Mouse (Mus musculus) liver, embryonic 11.5 days (tissue): Measurements from ENCODE around the gene Pik3ca. TPM values are rescaled to one million over a fixed set of nuclear protein-coding genes. Genes with fewer than 3 reads are reported as not detected.

ENCODE experiments used
- ATAC-seq: fragments of 200-750 bp; cut with Nextera tagmentation; replicated peaks from 2 replicates; pipeline ENCODE4 v1.8.0; 2017; ENCODE audit warnings: moderate number of reproducible peaks, mild to moderate bottlenecking, moderate TSS enrichment, moderate library complexity; ENCODE audit not compliant: low FRiP score
- DNase-seq: peaks from one replicate; pipeline ENCODE4 v3.0.0-alpha.2; 2017; ENCODE audit warnings: low spot score
- H3K27ac ChIP-seq: fragments of 300-500 bp; sonication (generic); 2 replicates; pipeline ENCODE4 v1.5.1; 2014; ENCODE audit warnings: mild to moderate bottlenecking, low read depth, low read length, control low read depth
- H3K27me3 ChIP-seq: fragments of 300-500 bp; sonication (generic); replicated peaks from 2 replicates; pipeline ENCODE4 v1.6.1; 2014; ENCODE audit warnings: low read length, mixed read lengths; ENCODE audit not compliant: control insufficient read depth, insufficient read depth
- H3K36me3 ChIP-seq: fragments of 300-500 bp; sonication (generic); 2 replicates; pipeline ENCODE4 v1.6.1; 2014; ENCODE audit warnings: mild to moderate bottlenecking, low read length, moderate library complexity, mixed read lengths; ENCODE audit not compliant: control insufficient read depth, insufficient read depth
- H3K4me1 ChIP-seq: fragments of 300-500 bp; sonication (generic); replicated peaks from 2 replicates; pipeline ENCODE4 v1.6.1; 2014; ENCODE audit warnings: low read length, mixed read lengths; ENCODE audit not compliant: control insufficient read depth, insufficient read depth
- H3K4me2 ChIP-seq: fragments of 300-500 bp; sonication (generic); 2 replicates; pipeline ENCODE4 v1.6.1; 2014; ENCODE audit warnings: mild to moderate bottlenecking, control low read depth, moderate library complexity
- H3K4me3 ChIP-seq: fragments of 300-500 bp; sonication (generic); 2 replicates; pipeline ENCODE4 v1.5.1; 2014; ENCODE audit warnings: low read depth, low read length, control low read depth
- H3K9ac ChIP-seq: fragments of 300-500 bp; sonication (generic); 2 replicates; pipeline ENCODE4 v1.6.1; 2014; ENCODE audit warnings: low read depth, low read length, control low read depth
- H3K9me3 ChIP-seq: fragments of 300-500 bp; sonication (generic); 2 replicates; pipeline ENCODE4 v1.6.1; 2016; ENCODE audit warnings: low read length, inconsistent platforms, mixed read lengths; ENCODE audit not compliant: control insufficient read depth
- WGBS: fragments of 180-500 bp; shearing (Covaris S2); extraction: QIAGEN DNeasy Blood & Tissue Kit; methylation state at CpG from one replicate; pipeline ENCODE4 v1.1.7; 2014; 5-methylcytosine and 5-hydroxymethylcytosine counted together
- polyA plus RNA-seq: library from polyadenylated mRNA; unstranded; fragments of >200 nt; fragmentation: Nextera tagmentation; extraction: Ambion mirVana; gene quantifications from 2 replicates; pipeline ENCODE4 v1.2.1, GENCODE M21; 2014

The Pik3ca gene
- polyA plus RNA-seq, 1 experiment from 2014 or later = 9.1 TPM

DNA sequence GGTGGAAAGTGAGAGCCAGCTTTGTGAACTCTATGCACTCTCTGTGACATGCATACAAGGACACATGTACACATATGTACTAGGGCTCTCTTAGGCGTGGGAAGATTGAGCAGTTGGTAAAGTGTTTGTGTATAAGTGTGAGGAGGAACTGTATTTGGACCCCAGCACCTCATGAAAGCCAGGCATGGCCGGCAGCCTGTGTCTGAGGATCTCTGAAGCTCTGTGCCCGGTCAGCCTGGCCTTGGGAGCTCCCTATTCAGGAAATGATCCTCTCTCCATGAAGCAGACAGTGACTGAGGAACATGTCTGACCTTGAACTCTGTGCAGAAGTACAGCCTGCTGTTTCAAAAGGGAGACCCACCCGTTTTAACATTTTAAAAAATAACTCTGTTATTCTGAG, 41.2 kb downstream of the Pik3ca start:
- peaks cover 30% of the 10 kb centered on the region for H3K36me3 ChIP-seq
- no peak for DNase-seq
- no peak overlapping the region for H3K9ac ChIP-seq
- H3K4me1 ChIP-seq = no peaks in the 10 kb centered on the region
- WGBS = 88% methylated on average over 4 of the region's 4 CpGs
- no peak for ATAC-seq
- H3K27me3 ChIP-seq = no peaks in the 10 kb centered on the region
- H3K9me3 ChIP-seq = no peaks in the 10 kb centered on the region
- H3K4me2 ChIP-seq = no peak overlapping the region
- H3K4me3 ChIP-seq = no peak overlapping the region
- no peak overlapping the region for H3K27ac ChIP-seq

DNA sequence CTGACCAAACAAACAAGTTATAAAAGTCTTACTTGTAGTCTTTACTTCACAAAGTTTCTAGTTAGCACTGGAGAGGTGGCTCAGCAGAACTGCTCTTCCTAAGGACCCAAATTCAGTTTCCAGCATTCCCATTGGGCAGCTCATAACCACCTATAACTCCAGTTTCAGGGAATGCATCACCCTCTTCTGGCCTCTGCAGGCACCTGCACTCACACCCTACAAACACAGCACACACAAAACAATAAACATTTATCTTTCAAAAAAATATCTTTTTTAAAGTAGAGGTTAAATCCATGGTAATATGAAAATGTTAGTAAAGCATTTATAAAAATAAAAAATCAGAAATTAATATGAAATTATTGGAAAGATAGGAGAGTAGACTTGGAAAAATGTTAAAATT, 44.2 kb downstream of the Pik3ca start:
- no peak for DNase-seq
- Histone ChIP-seq H3K4me1 (no peaks in the 10 kb centered on the region), H3K4me2 (no peak overlapping the region), H3K9ac (no peak overlapping the region), H3K27me3 (no peaks in the 10 kb centered on the region), H3K9me3 (no peaks in the 10 kb centered on the region), H3K36me3 (peaks cover 35% of the 10 kb centered on the region), H3K4me3 (no peak overlapping the region), H3K27ac (no peak overlapping the region)
- no peak for ATAC-seq

DNA sequence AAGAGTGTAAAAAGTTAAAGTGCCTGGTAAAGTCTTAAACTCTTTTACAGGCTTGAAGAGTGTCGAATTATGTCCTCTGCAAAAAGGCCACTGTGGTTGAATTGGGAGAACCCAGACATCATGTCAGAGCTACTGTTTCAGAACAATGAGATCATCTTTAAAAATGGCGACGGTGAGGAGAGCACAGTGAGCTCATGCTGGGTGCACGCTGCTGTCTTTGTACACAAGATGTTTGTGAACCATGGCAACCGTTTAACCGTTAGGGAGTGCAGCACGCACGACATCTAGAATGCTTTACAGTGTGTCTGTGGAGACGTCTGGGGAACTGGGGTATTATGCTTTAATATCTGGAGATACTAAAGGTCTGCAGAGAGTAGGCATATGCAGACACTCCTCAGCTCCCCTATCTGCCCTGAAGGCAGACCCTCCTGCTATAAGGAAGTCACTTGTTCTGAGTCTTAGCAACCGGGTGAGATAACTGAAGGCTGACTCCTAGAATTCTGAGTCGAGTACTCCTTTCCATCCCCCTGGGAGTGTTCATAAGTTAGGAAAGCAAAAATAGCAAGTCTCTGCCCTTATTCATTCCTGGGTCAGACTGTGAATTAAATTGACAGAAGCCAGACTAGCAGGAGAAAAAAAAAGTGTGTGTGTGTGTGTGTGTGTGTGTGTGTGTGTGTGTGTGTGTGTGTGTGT, 57.0 kb downstream of the Pik3ca start:
- no peak for ATAC-seq

DNA sequence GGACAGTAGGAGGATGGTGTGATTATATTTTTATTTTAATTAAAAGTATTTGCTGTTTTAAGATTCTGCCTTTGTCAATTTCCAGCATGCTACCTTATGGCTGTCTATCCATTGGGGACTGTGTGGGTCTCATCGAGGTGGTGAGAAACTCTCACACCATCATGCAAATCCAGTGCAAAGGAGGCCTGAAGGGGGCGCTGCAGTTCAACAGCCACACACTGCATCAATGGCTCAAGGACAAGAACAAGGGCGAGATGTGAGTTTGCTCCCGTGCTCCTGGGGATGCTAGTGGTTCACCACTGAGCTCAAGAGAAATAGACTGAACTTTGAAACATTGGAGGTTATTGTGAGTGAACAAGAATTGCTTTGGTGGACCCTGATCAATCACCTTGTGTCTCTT, 62.3 kb downstream of the Pik3ca start:
- DNase-seq (no peak), ATAC-seq (no peak)
- Histone ChIP-seq H3K4me3 (no peak overlapping the region), H3K27ac (no peak overlapping the region), H3K4me1 (no peaks in the 10 kb centered on the region), H3K4me2 (no peak overlapping the region), H3K27me3 (no peaks in the 10 kb centered on the region), H3K36me3 (peaks cover 9% of the 10 kb centered on the region), H3K9ac (no peak overlapping the region), H3K9me3 (no peaks in the 10 kb centered on the region)
- WGBS = 69% methylated on average over 4 of the region's 4 CpGs

More for the DNA sequence above, 57.0 kb downstream of the Pik3ca start:
- no peak for DNase-seq
- H3K27me3 ChIP-seq = no peaks in the 10 kb centered on the region
- 84% methylated on average over 11 of the region's 11 CpGs for WGBS
- peaks cover 14% of the 10 kb centered on the region for H3K36me3 ChIP-seq
- no peak overlapping the region for H3K27ac ChIP-seq
- no peaks in the 10 kb centered on the region for H3K4me1 ChIP-seq
- no peak overlapping the region for H3K4me3 ChIP-seq
- H3K9ac ChIP-seq = no peak overlapping the region
- no peak overlapping the region for H3K4me2 ChIP-seq
- H3K9me3 ChIP-seq = no peaks in the 10 kb centered on the region

DNA sequence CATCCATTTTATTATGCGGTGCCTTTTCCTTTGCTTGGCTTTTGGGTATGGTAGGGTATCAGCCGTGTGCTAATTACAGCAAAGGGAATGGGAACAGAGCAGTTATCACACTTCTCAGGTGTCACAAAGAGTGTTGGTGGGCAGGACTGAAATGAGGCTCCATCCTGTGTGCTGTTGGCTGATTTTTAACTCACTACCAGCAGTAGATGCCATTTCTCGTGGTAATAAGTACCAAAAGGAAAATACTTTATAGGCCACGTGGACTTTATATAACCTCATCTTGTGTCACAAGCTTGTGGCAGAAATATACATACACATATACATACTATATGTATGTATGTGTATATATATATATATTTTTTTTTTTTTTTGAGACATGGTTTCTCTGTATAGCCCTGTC, 69.8 kb downstream of the Pik3ca start:
- no peak for DNase-seq
- no peaks in the 10 kb centered on the region for H3K36me3 ChIP-seq
- H3K9me3 ChIP-seq = no peaks in the 10 kb centered on the region
- no peak overlapping the region for H3K4me3 ChIP-seq
- 92% methylated on average over 4 of the region's 4 CpGs for WGBS
- H3K27ac ChIP-seq = no peak overlapping the region
- no peak for ATAC-seq
- no peaks in the 10 kb centered on the region for H3K4me1 ChIP-seq
- no peaks in the 10 kb centered on the region for H3K27me3 ChIP-seq
- H3K4me2 ChIP-seq = no peak overlapping the region
- H3K9ac ChIP-seq = no peak overlapping the region

DNA sequence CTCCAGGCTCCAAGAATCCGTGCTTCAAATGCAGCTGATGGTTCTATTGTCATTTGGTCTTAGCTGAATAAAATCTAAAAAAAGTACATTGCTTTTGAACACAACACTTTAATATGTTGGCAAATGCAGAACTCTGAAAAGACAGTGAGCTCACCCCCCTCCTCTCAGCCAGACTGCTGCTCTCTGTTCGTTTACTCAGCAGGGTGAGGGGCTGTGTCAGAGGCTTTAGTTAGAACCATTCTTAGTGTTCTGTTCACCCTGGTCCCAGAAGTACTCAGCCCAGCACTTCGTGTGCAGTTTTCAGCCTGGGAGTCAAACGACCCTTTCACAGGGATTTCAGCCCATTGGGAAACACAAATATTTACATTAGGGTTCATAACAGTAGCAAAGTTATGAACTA, 70.9 kb downstream of the Pik3ca start:
- no peaks in the 10 kb centered on the region for H3K36me3 ChIP-seq
- H3K4me3 ChIP-seq = no peak overlapping the region
- 72% methylated on average over 4 of the region's 4 CpGs for WGBS
- no peak overlapping the region for H3K4me2 ChIP-seq
- no peak overlapping the region for H3K9ac ChIP-seq
- no peak for ATAC-seq
- H3K4me1 ChIP-seq = no peaks in the 10 kb centered on the region
- no peak overlapping the region for H3K27ac ChIP-seq
- no peaks in the 10 kb centered on the region for H3K27me3 ChIP-seq
- no peaks in the 10 kb centered on the region for H3K9me3 ChIP-seq
- DNase-seq = no peak

DNA sequence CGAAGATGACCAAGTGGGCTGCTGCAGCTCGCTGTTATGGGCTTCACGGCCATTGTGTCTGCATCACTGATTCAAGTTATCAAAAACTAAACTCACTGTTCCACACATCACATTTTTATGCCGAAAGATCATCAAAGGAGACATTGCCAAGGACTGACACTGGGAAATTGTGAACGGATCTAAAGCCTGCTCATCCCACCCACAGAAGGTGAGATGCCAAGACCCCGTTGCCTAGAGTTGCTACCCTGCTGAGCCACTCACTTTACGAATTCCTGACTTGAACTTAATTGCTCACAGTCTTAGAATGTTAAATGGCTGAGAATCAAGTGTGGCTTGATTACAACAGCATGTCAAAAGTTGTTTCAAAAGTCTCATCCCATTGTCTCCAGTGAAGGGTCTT, 73.0 kb downstream of the Pik3ca start:
- H3K9me3 ChIP-seq = no peaks in the 10 kb centered on the region
- WGBS = 78% methylated on average over 7 of the region's 7 CpGs
- no peak overlapping the region for H3K27ac ChIP-seq
- ATAC-seq (no peak), DNase-seq (no peak)
- H3K36me3 ChIP-seq = no peaks in the 10 kb centered on the region
- no peaks in the 10 kb centered on the region for H3K4me1 ChIP-seq
- no peak overlapping the region for H3K4me2 ChIP-seq
- H3K4me3 ChIP-seq = no peak overlapping the region
- H3K27me3 ChIP-seq = no peaks in the 10 kb centered on the region
- no peak overlapping the region for H3K9ac ChIP-seq

DNA sequence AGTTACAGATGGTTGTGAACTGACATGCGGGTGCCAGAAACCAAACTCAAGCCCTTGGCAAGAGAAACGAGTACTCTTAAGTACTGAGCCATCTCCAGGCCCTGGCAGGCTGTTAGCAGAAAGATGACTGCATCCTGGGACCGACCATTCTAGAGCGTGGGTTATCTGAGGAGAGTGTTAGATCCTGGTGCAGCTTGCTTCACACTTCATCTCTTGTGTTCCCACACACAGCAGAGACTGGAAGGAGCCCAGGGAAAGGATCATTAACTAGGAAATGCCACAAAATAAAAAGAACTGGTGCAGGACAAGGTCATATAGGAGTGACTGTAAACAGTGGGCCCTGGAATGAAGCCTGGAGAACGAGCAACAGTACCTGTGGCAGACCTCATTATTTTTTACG, 73.6 kb downstream of the Pik3ca start:
- H3K4me1 ChIP-seq = no peaks in the 10 kb centered on the region
- ATAC-seq = no peak
- H3K9me3 ChIP-seq = no peaks in the 10 kb centered on the region
- no peak overlapping the region for H3K4me3 ChIP-seq
- no peak overlapping the region for H3K4me2 ChIP-seq
- no peak for DNase-seq
- no peaks in the 10 kb centered on the region for H3K36me3 ChIP-seq
- no peak overlapping the region for H3K27ac ChIP-seq
- no peak overlapping the region for H3K9ac ChIP-seq
- H3K27me3 ChIP-seq = no peaks in the 10 kb centered on the region
- WGBS = 62% methylated on average over 6 of the region's 6 CpGs

DNA sequence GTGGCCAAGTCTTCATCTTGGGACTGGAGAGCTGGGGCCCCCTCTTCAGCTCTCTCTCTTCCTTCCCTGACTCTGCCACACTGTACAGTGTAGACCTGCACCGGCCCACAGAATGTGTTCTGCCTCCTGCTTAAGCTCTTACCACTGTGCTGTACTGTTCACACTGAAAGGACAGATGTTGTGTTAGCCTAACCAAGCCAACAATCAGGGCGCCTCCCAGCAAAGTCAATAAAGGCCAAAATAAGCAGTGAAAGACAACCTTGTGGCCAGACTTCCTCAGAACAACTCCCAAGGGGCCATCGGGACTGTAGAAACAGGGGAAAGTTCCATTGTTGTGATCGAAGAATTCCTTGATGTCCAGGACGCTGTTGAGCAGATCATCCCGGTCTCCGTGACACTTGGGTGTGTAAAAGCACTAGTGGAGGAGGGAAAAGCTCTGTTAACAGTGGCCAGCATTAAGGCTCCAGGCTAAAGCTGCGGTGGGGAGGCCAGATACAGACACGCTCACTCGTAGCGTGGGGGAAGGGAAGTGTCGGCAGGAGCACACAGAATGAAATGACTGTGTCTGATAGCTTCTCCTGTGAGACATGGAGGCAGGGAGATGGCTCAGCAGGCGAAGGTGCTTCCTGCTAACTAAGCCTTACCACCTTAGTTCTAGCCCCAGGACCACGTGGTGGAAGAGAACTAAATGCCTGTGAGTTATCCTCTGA, 74.9 kb downstream of the Pik3ca start:
- no peak for ATAC-seq
- no peak overlapping the region for H3K4me3 ChIP-seq
- no peak overlapping the region for H3K27ac ChIP-seq
- no peaks in the 10 kb centered on the region for H3K27me3 ChIP-seq
- no peak overlapping the region for H3K4me2 ChIP-seq
- no peak overlapping the region for H3K9ac ChIP-seq
- WGBS = 64% methylated on average over 14 of the region's 14 CpGs
- DNase-seq = no peak
- H3K4me1 ChIP-seq = no peaks in the 10 kb centered on the region
- no peaks in the 10 kb centered on the region for H3K9me3 ChIP-seq
- no peaks in the 10 kb centered on the region for H3K36me3 ChIP-seq
